Mouse (Mus musculus) thymus, postnatal 10 days (tissue): ENCODE measurements around the gene Zfp639.

Source experiments
- DNase-seq, 2 experiments: peaks; one replicate each; pipeline ENCODE4 v3.0.0; 2021; ENCODE audit warnings: low spot score in 2 of 2

Gene Zfp639

DNA sequence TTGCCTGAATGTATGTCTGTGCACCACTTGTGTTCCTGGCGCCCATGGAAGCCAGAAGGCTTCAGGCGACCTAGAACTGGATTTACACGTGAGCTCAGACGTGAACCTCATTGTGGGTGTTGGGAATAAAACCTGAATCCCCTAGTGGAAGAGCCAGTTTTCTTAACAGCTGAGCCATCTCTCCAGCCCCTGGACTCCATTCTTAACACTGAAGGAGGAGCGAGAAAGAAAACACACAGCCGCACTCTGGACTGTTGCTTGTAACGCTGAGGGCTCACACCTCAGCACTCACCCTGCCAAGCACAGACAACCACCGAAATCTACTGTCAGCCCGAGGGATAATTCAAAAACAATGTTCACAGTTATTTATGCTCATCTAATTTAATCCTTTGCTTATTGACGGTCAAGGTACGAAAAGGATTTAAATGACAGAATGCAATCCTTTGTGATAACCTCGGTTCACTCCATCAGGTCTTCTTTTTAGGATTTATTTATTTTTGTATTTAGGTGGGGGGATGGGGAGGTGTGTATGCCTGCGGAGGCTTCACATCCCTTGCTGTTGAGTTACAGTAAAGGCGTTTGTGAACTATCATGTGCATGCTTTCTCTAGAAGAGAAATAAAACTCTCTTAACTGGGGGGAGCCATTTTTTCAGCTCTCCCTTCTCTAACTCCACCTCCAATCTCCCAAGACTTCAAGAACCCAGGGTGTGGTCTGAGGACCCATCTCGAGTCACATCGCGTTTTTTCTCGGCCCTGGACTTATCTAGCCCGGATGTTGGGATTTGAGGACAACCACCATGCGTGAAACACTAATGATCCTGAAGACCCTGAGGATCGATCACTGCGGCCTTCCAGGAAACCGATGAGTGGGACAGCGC is at the start of gene Zfp639:
Zfp639 (plus strand) TSS at position 764 of the 879 bp plus-strand sequence.
- DNase-seq: no peak

DNA sequence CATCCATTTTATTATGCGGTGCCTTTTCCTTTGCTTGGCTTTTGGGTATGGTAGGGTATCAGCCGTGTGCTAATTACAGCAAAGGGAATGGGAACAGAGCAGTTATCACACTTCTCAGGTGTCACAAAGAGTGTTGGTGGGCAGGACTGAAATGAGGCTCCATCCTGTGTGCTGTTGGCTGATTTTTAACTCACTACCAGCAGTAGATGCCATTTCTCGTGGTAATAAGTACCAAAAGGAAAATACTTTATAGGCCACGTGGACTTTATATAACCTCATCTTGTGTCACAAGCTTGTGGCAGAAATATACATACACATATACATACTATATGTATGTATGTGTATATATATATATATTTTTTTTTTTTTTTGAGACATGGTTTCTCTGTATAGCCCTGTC is 42.7 kb upstream of the Zfp639 start:
- no peak for DNase-seq

DNA sequence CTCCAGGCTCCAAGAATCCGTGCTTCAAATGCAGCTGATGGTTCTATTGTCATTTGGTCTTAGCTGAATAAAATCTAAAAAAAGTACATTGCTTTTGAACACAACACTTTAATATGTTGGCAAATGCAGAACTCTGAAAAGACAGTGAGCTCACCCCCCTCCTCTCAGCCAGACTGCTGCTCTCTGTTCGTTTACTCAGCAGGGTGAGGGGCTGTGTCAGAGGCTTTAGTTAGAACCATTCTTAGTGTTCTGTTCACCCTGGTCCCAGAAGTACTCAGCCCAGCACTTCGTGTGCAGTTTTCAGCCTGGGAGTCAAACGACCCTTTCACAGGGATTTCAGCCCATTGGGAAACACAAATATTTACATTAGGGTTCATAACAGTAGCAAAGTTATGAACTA is 41.6 kb upstream of the Zfp639 start:
- DNase-seq: no peak

DNA sequence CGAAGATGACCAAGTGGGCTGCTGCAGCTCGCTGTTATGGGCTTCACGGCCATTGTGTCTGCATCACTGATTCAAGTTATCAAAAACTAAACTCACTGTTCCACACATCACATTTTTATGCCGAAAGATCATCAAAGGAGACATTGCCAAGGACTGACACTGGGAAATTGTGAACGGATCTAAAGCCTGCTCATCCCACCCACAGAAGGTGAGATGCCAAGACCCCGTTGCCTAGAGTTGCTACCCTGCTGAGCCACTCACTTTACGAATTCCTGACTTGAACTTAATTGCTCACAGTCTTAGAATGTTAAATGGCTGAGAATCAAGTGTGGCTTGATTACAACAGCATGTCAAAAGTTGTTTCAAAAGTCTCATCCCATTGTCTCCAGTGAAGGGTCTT is 39.6 kb upstream of the Zfp639 start:
- DNase-seq: no peak

DNA sequence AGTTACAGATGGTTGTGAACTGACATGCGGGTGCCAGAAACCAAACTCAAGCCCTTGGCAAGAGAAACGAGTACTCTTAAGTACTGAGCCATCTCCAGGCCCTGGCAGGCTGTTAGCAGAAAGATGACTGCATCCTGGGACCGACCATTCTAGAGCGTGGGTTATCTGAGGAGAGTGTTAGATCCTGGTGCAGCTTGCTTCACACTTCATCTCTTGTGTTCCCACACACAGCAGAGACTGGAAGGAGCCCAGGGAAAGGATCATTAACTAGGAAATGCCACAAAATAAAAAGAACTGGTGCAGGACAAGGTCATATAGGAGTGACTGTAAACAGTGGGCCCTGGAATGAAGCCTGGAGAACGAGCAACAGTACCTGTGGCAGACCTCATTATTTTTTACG is 39.0 kb upstream of the Zfp639 start:
- no peak for DNase-seq

DNA sequence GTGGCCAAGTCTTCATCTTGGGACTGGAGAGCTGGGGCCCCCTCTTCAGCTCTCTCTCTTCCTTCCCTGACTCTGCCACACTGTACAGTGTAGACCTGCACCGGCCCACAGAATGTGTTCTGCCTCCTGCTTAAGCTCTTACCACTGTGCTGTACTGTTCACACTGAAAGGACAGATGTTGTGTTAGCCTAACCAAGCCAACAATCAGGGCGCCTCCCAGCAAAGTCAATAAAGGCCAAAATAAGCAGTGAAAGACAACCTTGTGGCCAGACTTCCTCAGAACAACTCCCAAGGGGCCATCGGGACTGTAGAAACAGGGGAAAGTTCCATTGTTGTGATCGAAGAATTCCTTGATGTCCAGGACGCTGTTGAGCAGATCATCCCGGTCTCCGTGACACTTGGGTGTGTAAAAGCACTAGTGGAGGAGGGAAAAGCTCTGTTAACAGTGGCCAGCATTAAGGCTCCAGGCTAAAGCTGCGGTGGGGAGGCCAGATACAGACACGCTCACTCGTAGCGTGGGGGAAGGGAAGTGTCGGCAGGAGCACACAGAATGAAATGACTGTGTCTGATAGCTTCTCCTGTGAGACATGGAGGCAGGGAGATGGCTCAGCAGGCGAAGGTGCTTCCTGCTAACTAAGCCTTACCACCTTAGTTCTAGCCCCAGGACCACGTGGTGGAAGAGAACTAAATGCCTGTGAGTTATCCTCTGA is 37.7 kb upstream of the Zfp639 start:
- DNase-seq: no peak

DNA sequence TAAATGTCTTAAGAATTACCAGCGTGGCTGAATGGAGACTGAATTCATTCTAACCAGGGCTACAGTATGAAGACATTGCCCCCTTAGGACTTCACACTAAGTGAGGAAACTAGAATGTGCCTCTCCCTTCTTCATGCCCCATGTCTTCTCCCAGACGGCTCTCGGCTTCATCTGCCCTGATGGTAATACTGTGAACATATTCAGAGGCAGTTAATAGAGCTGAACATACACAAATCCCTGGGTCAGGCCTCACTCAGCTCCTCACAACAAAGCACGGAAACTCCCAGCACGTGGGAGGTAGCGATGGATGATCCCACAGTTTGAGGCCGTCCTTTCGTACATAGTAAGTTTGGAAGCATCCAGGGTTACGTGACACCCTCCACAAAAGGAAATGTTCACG is 36.9 kb upstream of the Zfp639 start:
- no peak for DNase-seq

DNA sequence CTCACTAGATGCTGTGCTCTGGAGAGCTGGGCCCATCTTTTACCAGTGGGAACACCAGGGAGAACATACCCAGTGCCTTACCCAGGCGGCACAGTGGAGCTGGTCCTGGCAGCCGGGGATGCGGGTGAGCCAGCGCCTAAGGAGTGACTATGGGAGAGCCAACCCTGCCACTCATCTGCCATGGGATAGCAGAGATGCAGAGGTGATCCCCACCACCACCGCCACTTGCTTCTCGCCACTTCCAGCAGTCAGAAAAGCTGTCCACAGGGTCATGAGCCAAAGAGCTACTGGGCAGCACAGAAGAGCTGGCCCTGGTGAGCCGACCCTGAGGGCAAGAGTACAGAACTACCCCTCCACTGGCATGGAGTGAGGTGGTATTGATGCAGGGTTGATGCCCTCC is 30.1 kb upstream of the Zfp639 start:
- DNase-seq: no peak

DNA sequence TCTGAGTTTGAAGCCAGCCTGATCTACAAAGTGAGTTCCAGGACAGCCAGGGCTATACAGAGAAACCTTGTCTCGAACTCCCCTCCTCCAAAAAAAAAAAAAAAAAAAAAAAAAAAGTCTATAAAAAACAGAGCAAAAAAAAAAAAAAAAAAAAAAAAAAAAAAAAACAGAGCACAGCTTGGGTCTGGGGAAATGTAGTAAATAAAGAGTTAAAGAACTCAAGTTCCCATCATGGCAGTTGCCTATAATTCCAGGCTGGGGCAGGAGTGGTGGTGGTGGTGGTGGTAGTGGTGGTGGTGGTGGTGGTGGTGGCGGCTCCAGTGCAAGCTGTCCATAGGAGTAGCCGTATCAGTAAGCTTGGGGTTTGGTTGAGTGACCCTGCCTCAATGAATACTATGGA is 27.0 kb upstream of the Zfp639 start:
- DNase-seq: no peak

DNA sequence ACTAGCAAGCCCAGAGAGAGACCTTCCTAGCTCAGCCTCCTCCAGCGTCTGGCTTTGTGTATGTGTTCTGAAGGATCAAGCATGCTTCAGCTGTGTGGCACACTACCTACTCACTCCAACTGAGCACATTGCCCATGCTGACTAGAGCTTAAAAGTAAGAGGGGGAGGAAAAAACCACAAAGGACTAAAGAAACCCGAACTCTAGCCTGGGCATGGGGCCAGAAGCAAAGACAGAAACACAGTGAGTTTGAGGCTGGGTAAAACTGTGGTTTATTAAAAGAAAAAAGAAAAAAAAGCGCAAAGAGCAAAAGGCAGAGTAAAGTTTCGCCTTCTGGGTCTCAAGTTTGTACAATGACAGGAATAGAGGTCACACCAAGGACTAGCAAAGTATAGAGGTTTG is 23.5 kb upstream of the Zfp639 start:
- no peak for DNase-seq

DNA sequence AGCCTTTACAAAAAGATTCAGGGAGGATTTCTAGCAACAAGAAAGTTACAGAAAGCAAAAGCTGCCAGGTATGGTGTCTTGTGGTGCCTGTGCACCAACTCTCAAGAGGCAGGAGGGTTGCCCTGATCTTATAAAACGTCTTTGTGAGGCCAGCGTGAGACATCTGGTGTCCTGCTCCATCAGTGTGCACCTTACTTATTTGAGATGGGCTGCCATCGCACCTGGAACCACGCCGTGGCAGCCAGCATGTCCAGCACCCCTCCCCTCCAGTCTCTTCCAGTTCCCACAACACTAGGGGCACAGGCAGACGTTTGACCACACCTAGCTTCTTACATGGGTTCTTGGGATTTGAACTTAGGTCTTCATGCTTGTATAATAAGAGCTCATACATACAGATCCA is 21.9 kb upstream of the Zfp639 start:
- no peak for DNase-seq

DNA sequence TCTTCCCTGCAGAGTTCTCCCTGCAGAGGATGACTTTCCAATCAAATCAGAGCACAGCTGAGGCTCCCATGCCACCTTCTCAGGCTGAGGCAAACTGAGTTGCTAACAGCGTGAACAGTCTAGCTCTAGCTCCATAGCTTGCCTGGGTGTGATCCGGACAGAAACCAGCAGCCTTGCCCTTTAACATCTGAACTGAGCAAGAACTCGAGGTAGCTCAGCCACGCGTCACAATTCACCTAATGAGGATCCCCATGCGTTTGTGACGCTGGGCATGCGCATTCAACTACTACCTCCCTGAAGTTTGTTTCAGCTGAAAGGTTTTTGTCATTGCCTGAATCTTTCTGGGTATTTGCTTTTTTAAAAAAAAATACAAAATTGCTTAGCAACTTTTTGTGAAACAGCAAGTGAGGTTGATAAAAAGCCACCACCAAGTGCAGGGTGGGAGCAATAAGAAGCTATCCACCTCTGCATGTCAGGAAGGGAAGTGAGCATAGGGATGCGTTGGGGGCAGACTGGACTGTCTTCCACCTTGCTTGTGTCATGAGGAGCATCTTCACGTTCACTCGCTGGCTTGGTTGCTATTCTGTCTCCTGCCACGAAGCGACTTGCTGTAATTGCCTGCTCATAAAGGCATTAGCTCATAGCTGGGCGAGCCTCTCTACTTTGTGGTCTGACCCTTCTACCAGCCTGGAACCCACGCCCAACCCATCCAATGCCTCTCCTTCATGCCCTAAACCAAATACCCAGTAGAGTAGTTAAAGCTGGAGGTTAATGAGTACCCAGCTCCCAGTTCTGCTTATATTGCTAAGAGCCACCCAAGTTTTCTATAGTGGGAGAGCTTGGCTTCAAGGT is 19.8 kb upstream of the Zfp639 start:
- no peak for DNase-seq

DNA sequence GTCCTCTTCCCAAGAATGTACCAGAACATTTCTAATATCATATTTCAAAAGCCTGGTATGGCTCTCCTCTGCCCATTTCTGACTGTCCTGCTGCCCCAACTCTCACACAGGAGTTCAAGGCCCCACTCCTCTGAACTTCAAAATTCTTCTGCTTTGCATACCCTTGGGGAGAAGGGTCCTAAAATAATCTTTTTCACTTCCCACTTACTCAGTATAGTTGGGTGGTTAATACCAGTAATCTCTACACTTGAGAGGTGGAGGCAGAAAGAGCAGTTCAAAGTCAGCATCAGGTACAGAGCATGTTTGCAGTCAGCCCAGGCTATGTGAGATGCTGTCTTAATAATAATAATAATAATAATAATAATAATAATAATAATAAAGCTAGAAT is 19.1 kb upstream of the Zfp639 start:
- no peak for DNase-seq

DNA sequence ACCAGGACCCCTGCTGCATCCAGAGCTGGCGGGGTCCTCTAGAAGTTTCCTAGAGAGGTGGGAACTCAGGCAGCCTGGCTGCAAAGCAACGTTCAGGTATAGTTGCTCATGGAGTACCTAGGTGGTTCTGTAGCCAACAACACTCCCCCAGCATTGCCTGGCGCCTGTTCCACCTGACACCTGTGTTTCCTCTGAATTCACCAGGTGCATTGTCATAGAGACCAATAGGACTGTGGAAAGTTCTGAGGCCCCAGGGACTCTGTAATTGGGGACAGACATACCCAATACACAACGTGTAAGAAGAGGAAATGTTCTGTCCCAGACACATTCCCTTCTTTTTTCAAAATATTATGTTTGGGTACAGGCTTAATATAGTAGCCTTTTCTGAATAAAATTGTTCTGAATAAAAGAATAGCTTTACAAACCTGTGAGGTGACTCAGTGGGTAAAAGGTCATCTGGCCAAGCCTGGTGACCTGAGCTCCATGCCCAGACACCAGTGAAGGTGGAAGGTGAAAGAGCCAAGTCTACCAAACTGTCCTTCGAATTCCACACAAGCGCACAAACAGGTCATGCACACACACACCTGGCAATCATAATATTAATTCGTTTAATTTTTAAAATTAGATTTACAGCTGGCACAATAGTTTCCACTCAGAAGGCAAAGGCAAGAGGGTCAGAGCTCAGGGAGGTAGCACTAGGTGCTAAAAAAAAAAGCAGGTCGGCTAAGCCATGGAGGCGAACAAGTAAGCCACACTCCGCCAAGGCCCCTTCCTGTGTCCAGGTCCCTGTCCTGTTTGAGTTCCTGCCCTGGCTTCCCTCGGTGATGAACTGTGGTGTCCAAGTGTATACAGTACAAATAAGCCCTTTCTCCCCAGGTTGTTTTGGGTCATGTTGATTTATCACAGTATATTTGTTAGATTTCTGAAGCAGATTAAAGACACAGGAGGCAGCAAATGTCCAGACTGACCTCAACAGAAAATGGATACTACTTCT is 17.7 kb upstream of the Zfp639 start, which contains the start of gene Kcnmb3:
Kcnmb3 (minus strand) TSS at position 135 of the 994 bp plus-strand sequence.
- no peak for DNase-seq

DNA sequence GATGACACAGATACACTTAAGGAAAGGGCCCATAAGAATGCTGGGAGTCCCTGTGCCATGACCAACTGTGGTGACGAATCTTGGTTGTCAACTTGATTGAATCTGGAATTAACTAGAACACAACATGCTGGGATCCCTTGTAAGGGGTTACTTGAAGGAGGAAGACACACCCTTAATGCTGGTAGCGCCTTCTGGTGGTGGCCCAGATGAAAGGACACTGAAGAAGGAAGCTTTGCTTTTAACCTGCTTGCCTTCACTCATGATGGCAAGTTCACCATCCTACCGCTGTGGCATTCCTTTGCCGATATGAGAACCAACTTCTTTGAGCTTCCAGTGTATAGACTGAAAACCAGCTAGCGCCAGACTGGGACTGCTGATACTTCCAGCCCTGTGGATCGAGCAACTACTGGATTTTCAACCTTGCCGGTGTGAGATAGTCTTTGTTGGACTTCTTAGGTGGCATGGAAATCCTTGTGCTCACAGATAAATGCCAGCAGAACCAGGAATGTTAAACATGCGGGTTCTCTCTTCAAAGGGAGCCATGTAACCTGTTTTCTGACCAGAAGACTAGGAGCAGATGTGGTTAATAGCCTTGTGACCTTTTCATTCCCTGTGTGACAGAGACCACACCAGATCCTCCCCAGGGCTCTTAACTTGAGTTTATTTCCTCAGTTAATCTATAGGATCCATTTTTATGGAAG is 15.5 kb upstream of the Zfp639 start:
- DNase-seq: peak in 1 of 2 experiments; percentile 34

DNA sequence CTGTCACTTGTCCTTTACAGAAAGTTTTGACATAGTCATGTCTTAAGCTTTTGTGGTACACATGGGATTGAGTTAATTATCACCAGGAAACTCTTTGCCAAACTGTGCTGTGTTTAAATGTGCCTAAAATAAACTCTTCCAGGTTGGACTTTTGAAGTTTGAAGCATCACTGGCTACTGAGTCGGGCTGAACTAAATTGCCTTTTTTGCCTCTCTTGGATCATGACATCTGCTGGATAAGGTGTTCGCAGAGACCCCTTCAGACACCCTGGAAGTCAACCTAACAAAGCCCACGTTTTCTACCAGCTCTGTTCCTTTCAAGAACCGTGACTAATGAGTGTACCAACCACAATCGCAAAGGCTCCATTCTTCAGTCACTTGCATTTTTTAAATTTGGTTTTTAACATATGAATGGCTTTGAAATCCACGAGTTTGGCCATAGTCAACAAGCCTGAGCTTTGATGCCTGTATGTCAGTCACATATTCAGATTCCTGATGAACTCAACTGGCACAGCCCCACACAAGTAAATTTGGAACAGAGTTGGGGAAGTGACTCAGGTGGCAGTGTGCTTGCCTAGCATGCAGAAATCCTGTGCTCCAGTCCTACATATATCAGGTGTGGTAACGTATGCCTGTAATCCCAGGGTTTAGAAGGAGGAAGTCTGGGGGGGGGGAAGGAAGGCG is 14.8 kb upstream of the Zfp639 start:
- no peak for DNase-seq

DNA sequence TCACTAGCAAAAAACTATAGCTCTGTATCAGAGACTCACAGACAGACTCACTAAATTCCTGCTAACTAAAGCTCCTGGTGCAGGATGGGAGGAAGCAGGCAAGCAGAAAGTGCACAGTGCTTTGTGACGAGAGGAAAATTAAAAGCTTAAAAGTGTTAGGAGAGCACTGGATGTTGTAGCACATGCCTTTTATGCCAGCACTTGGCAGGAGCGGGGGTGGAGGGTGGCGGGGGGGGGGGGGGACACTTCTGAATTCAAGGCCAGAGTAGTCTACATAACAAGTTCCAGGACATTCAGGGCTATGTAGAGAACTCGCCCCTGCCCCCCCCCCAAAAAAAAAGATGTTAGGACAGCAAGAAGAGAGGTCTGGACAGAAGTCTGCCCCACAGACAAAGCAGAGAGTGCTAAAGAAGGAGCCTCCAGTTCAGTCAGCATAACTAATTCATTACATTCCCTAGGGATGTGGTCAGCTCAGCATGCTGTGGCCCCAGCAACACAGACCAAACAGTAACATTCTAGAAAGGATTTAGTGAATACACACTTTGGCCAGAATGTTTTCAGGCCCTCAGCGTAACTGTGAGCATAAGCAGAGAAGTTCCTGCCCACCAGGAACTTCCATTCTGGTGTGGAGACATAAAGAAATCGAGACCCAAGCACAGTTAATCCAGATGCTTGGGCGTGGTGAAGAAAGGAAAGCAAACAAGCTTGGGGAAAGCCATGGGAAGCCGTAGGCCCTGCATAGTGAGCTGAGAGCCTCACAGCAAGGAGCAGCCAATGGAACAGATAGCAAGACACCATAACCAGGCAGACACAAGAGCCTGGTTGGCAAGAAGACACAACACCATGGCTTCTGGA is 14.0 kb upstream of the Zfp639 start:
- no peak for DNase-seq

DNA sequence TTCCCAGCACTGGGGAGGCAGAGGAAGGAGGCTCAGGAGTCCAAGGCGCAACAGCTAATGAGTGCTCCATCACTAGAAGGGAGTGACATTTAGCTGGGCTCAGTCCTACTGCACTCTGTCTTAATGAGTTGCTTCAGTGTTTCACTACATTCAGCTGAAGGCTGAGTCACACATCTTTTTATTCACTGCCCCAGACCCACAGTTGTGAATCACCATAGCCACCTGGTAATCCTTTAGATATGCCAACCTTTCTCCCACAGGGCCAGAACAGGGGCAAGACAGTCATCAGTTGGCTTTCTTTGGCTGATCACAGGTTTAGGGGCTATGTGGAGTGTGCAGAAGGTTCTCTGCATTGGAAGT is 13.4 kb upstream of the Zfp639 start:
- DNase-seq: no peak

DNA sequence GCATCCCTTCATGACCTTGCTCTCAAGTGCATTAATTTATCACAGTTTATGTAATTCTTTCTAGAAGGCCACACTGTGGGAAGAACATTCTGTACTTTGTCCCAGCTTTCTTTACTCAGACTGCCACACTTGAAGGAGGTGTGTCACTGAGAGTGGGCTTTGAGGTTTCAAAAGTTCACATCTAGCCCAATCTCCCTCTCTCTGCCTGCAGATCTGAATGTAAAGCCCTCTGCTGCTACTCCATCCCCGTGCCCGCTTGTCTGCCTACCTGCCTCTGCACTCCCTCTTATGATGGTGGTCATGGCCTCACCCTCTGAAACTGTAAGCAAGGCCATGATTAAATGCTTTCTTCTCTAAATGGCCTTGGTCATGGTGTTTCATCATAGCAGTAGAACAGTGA is 9.7 kb upstream of the Zfp639 start:
- DNase-seq: no peak
